Mouse (Mus musculus) megakaryocyte-erythroid progenitor cell, adult 5-6 weeks (primary cell): ENCODE measurements around the gene Prkcz. TPM values are rescaled to one million over a fixed set of nuclear protein-coding genes. Genes with fewer than 3 reads are reported as not detected.

ENCODE experiments used
- ATAC-seq: replicated peaks from 2 replicates; pipeline ENCODE4 v1.8.0; 2016; ENCODE audit warnings: mild to moderate bottlenecking, inconsistent platforms; ENCODE audit not compliant: severe bottlenecking, poor library complexity, low FRiP score, low TSS enrichment
- total RNA-seq, 2 experiments: library from RNA; stranded (forward) in 1 of 2; stranded (reverse) in 1 of 2; fragments of 200-1000, 215-1000 nt in 1 of 2; fragments of >200 nt in 1 of 2; fragmentation: Nextera tagmentation in 1 of 2; gene quantifications; 2 replicates each; pipeline ENCODE4 v1.2.3; 2014 to 2017

The Prkcz gene
- total RNA-seq, 2 experiments from 2014 or later = not detected

DNA sequence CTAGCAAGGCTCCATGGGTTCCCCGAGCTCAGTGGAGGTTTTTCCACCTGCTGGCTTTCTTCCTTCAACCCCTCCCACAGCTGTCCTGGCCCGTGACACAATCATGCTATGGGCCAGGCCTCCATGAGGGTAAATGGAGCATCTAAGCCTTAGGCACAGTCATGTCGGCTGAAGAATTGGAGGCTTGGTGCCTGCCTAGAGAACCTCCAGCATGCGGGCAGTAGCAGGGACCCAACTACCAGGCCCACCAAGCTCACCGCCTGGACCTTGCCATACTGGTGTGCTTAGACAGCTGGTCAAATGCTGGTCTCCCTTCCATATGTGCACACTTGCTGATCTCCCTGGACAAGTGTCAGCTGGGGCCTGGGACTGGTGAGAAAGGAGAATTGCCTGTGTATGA is 135.2 kb downstream of the Prkcz start:
- ATAC-seq = no peak

DNA sequence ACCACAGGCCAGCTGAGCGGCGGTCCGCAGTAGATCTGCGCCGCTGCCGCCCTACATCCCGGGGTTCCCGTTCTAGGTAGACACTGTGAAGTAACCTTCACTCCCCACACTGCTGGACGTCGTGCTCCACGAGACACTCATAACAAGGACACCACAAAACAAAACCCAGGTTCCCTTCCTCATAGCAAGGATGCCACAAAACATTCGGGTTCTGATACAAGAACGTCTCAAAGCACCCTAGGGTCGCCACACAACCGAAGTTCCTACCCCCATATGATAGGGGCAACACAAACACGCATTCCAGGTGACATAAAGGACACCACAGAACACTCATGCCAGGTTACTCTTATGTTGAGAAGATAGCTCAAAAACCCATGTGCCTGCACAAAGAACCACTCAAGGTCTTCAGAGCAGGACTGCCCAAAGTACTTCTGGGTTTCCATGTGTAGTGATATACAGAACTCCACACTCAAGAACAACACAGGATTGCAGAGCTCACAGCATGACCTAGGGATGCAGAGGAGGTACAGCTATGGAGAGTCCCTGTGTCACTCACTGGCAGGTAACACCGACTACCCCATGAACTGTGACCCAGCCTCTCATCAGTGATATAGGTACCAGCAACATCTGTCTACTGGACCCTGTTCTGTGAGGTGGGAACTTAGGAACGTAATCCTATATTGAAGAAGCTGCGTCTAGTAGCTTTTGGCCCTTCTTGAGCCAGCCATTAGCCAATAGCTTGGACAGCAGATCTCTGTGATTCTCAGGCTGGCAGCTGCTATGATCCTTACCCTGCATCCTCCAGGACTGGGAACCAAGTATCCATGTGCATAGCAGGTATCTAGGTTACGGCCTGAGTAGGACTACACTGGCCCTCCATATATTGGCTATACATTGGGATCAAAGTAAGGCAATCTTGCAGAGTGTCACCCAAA is 137.3 kb downstream of the Prkcz start:
- no peak for ATAC-seq

DNA sequence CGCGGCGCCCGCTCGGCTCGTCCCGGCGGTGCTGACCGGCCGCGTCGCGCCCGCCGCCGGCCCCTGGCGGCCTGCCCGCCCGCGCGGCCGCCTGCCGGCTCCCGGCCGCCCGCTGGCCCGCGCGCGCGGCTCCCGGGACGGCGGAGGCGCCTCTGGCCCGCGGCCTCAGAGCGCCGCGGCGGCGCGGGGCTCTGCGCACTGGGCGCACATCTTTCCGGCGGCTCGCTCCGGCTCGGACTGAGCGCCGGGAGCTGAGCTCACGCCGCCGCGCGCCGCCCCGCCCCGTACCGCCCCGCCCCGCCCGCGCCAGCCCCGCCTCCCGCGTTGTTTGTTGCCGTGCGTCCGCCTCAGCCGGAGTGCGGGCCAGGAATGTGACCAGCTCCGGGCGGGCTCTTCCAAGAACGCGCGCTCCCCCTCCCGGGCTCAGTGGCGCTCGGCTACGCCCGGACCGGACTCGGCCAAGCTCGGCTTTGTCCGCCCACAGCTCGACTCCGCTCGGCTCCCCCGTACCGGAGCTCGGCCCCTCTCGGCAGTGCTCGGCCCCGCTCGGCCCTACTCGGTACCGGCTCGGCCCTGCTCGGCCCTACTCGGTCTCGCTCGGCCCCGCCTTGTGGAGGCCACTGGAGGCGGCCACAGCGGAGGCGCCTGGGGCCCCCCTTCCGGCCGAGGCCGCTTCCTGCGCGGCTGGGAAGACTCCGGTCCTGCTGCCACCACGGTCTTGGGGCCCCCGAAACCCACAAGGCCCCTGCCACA is 138.1 kb downstream of the Prkcz start:
- peak; percentile 83 for ATAC-seq

DNA sequence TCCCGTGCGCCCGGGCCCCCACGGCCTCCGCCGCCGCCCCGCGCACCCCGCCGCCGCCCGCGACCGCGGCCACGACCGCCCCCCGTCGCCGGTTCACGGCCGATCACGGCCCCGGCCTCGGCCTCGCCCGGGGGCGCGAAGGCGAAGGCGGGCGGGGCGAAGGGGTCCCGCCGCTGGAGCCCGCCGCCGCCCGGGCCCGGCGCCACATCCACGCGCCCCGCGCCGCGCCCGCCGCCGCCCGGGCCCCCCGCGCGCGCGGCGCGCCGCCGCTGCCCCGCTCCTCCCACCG is 138.7 kb downstream of the Prkcz start, which contains the start of gene Ski:
Gene Ski, minus strand, starts transcription at position 41 of the 289 bp plus-strand sequence.
- no peak for ATAC-seq

DNA sequence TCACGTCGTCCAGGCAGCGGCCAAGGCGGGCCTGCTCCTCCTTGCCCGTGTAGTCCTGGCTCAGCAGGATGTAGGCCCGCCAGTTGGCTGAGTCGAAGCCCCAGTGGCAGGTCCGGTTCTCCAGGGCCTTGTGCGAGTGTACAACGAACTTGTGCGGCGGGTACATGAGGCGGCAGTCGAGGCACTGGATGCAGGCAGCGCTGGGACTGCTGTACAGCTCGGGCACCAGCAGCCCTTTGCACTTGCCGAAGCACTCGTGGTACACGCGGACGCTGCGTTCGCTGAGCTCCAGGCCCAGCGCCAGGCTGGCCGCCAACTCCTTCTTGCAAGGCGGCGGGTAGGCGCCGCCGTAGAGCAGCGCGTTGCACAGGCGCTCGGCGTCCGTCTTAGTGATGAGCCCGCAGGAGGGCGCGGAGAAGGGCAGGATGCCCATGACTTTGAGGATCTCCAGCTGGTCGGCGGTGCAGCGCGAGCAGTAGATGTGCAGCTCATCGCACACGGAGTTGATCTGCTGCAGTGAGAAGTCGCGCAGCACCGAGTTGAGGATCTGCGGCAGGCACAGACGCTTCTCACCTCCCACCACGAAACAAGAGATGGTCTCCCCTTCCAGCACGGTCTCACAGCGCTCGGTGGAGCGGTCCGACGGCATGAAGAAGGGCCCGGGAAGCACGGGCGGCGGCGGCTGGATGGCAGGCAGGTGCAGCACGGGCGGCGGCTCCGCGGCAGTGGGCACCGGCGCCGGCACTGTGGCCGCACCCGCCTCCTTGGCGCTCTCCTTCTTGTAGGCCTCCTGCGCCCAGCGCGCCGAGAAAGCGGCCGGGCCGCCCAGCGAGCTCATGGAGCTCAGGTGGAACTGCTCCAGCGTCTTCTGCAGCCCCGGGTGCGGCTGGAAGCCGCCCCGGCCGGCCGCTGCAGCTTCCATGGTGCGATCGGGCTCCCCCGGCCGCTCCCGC is 139.3 kb downstream of the Prkcz start:
- ATAC-seq = peak; percentile 14; the same call in 1 of the 2 replicates

DNA sequence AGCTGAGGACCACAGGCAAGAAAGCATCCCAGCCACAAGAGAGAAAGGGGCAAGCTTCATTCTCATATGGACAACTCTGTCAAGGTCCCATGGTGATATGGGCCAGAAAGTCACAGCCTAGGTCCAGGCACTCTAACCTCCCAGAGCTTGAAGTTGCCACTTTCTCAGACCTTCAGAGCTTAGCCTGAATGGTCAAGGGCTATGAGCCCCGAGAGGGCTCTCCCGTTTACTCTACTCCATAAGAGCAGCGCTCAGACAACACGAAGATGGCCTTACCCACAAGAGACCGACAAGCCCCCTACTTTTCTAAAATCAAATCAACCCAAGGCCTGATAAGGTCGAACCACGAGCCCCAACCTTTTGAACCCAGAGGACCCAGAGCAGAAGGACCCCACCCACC is 140.1 kb downstream of the Prkcz start:
- ATAC-seq = no peak

DNA sequence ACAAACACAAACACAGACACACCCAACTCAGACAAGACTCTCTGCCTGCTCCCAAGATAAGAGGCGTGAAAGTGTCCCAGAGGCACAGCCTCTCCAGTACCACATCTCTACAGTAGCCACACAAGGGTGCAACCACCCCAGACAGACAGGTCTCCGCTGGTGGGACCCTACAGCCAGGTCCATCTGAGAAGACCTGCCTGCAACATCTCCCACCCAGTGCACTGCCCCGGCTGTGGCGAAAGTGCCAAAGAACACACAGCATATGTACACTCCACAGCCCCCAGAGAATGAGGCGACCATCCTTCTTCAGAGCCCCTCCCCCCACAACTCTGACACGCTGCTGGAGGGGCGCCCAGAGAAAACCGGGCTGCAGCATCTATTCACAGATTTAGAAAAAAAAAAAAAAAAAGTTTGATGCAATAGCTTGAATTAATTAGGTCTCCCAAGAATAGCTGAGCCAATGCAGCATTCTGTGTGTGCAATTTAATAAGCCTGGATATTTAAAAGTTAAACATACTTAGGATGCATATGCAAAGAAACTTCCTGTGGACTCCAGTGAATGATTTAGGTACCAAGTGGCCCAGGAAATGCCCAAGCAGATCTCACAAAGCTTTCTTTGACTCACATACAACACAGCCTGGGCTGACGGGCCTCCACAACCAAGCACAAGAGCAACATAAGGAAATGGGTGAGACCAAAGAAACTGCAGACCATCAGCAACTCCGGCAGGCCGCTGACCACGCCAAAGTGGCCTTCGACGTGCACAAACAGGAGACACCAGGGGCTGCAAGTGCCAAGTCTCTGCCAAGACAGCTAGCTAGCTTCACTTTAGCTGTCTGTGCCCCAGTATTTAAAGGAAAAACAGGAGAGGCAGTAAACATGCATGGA is 140.7 kb downstream of the Prkcz start:
- 0 out of 2 replicates have a peak, but pooled peaks have one; percentile 12 for ATAC-seq

DNA sequence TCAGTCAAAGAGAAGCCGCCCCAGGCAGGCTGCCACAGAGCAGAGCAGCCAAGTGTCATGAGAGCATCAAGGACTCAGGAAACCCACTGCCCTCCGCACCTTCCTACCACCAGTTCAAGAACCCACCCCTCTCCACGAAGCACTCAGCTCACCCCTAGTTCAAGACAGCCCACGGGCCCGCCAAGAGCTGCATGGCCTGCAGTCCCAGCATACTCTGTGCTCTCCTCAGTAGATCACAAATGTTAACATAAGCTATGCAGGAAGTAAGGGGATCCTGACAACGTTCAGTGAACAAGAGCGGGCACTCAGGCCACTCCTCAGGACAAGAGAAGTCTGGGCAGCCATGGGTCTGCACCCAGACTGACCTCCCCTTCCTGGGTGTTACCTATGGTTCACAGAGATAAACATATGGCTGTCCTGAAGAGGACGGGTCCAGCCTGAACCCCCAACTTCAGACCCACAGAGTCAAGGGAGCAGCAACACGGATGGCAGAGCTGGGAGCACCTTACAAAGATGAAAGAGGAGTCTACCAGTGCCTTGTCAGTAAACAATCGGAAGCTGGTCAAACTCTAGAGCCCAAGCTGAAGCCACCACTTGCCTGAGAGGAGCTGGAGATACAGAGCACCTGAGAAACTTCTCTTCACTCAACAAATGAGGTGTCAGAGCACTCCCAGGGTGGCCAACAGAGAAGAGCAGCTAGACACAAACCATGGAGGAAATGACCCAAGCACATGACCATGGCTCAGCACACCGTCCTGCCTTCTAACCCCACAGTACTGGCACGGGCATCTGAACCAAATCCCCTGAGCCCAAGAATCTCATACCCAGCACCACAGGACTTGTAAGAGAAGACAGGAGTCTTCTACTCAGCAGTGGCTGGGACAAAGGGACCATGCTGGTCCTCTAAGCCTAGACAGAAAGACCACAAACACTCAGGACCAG is 141.6 kb downstream of the Prkcz start:
- no peak for ATAC-seq

DNA sequence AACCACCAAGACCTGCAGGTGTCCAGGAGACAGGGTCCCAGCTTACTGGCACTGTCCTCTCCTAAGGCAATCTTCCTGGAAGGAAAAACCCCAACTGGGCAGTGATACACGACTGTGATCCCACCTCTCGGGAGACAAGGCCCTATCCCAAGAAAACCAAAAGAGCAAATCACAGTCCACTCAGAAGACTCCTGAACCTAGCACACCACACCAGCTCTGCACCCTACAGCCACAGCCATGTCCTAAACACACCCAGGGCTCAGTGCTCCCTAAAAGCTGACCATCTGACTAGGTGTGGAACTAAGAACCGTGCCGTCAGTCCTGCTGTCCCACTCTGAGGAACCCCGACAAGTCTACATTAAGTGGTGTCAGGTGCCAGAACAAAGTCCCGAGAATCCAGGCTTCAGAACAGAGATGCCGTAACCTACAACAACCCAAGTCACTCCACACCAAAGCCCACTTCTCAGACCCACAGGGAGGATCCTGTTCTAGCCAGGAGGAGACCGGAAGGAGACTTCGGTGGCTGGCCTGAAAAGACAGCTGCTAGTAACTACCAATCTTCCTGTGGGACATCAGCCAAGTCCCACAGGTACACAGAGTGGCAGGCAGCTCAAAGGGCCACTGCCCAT is 142.9 kb downstream of the Prkcz start:
- ATAC-seq = no peak

DNA sequence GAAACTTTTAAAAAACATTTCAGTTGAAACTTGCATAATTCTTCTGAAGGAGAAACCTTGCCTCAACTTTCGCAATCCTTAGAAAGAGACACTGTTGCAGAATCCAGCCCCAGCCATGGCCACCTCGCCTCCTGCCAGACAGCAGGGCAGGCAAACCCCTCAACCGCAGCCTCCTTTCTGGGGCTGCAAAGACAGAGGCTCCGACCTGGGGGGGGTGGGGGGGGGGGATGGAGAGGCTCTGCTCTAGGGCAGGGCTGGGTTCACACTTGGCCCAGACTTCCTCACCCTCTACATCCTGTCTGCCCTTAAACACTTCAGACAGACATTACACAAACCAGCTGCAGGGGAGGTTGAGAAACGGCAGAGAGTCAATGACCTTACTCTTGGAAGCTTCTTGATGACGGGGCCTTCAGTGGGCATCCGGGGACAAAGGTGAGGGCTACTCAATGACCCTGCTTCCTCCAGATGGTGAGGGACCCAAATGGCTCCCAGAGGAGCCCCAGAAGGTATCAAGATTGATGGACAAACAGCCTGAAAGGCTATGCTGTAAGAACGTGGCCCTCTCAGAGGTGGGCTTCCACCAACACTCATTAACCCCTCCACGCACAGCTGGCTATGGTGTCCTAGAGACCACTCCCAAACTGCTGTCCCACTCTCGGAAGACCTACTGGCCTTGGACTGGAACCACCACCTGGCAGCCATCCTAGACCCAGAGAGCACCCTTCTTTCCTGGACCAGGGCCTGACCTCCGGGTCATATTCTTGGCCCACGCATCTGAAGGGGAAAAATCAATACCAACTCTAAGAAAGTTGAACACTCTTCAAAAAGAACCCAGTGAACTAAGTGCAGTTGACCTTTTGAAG is 143.7 kb downstream of the Prkcz start:
- ATAC-seq = no peak

DNA sequence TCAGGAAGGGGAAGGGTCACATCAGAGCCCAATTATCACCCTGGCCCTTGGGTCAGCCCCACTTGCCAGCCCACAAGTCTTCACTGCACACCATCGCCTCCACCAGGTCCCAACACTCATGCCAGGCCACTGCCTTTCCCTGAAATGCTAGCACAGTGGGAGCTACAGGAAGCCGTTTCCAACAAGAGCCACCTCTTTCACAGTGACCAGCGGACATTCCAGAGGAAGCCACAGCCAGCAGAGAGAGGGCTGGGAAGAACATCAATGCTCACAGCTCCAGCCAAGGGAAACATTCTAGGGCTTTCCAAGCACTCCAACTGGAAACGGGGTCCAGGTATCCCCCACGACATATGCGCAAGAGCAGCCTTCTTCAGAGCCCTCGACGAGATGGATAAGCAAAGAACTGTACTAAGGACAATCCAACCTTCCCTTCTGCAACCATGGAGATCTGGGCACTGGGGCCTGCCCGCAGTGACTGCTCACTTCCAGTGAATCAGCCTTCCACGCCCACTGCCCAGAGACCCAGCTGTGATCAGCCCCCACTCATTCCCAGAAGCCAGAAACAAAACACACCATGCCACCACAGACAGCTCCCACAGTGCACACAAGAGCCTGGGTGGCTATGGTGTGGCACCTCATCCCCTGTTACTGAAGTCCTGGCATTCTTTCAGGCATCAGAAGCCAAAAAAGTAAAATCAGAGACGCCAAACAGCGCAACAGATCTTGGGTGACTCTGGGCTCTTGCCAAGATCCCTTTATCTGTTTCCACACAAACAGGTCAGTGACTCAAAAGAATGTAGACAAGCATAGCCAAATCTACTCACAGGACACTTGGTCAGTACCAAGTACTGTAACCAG is 145.2 kb downstream of the Prkcz start:
- peak; percentile 23; the same call in 1 of the 2 replicates for ATAC-seq

DNA sequence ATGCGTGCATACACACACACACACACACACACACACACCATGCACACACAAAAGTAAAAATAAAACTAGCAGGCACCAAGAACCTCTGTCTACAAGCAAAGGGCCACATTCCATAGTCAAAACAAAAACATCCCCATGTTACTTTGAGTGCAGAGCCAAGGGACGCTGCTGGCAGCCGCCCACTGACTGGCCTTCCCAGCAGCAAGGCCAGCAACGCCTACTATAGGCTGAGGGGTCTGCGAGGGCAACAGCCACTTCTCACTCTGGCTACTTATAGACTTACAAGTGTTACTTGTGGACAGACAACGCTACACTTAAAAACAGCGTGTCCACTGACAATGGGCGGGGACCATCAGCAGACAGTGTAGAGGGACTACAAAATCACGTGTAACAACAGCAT is 146.0 kb downstream of the Prkcz start:
- ATAC-seq = no peak

DNA sequence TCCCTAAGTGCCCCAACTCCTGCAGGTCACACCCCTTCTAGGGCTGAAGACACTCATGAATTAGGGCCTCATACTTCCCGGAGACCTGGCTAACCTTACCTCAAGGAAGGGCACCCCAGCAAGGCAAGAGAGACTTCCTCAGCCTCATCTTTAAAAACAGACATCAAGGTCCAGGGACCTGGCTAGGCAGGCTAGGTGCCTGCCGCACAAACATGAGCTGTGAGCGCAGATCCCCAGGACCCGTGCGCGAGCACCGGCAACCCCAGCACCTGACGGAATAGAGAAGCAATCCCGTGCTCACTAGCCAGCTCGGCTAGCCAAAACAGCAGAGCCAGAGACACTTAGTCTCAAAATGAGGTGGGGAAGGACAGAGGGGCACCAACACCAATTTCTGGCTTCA is 146.4 kb downstream of the Prkcz start:
- no peak for ATAC-seq

DNA sequence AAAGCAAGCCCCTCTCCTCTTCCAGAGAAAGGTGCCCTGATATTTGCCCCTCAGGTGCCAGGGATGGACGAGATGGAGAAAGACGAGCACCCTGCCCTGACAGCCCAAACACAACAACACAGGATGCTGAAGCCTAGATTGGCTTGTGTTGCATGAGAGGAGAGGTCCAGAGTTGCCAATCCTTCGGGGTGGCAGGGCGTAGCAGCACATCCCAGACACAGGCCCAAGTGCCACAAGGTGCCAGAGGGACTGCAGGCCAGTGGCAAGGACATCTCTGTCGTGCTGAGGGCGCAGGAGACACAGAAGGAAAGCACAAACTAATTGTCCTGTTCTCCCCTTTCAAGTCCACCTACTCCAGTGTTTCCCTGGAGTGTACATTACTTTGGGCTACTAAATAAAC is 147.0 kb downstream of the Prkcz start:
- no peak for ATAC-seq

DNA sequence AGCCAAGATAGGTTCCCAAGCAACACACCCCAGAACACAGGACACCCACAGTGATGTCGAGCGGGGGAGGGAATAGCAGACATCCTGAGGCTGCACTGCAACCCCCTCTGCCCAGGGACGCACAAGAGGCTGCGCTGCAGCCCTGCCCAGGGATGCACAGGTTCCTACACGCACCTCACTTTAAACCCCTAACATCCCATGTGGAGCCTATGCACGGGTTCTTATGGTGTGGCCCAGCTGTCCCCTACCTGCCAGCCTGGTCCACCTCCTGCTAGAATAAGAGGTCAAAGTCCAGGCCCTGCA is 147.5 kb downstream of the Prkcz start:
- no peak for ATAC-seq
